Mouse (Mus musculus): Measurements from ENCODE around the gene Rps25.

DNA sequence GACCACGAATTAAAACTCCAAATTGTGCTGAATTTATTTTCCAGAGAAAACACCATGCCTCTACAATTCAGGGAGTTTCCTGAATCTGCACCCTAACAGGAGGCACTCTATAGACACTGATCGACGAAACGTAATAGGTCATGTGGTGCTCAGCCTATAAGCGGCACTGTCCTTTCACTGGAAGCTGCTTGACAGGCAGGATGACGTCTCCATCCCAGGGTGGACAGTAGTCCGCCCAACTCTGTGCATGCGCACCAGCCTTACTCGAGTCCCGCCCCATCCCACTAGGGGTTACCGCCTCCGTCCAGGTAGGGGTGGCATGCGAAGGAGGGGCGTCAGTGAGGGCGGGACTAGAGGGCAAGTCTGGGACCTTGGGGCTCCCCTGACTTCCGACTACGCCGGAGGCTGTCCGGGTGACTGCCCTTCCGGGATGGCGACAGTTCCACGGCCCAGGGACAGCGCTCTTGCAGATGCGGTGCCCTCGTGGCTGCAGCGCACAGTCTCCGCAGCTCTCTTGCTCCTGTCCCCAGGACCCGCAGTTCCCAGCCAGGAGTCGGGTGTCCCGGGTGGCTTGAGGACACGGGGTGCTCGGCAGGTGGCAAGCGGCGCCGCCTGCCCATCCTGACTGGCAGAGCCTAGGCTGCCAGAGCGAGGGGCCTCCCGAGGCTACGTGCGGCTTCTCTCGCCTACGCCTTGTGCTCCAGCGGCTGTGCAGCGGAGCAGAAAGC, 10.1 kb upstream of the Rps25 start, which contains the start of gene Slc37a4:
- TF ChIP-seq GATA1 (IDR thresholded peaks at IDR 0.05; ENCODE audit: borderline replicate concordance, low read length): no peak
- 0 out of 2 replicates have a peak, but pooled peaks have one; percentile 17 for TF ChIP-seq FLI1 (IDR thresholded peaks at IDR 0.05; ENCODE audit: low read length)

Data from megakaryocyte, embryonic 14.5 days (primary cell).